In the genomic region with DNA sequence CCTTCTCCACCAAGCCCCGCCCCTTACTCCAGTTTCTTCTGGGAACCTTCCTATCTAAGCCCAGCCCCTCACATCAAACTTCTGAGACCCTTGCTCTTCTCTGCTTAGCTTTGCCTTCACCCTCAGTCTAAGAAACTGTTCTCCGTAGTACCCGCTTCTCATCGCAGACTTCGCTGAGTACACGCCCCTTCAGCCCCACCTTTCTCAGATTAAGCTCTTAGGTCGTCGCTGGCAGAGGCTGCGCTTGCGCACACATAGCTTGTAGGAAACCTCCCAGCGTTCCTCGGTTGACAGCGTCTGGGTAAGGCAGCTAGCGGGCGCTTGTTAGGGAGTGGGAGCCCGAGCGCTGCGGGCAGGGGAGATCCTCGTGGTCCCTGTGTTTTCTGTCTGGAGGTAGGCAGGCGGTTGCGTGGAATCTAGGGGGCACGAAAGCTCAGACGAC, we compare ENCODE assay signal across 8 mouse cellular contexts. TPM values are rescaled to one million over a fixed set of nuclear protein-coding genes. Genes with fewer than 3 reads are reported as not detected.
DNase-seq lines count a peak whose midpoint lies in the region; ATAC-seq lines count a peak whose summit lies in the region.

A gene (plus strand): TSS at position 234 of the 442 bp plus-strand sequence.

- H3K4me2 ChIP-seq in forebrain, embryonic 13.5 days = peak within 1 kb of the TSS; percentile 61
- peak within 1 kb of the TSS; percentile 76 for H3K4me2 ChIP-seq in intestine, embryonic 14.5 days (ENCODE audit: low read length)
- peak within 1 kb of the TSS; percentile 78 for H3K4me2 ChIP-seq in lung, embryonic 15.5 days

- peak; percentile 65 for DNase-seq in ovary, postnatal 10 days (ENCODE audit: low spot score)
- no peak for DNase-seq in ovary, postnatal 36 days (ENCODE audit: low spot score)
- peak; percentile 89 to 90 for DNase-seq in adrenal gland, postnatal 36 days
- peak; percentile 98 for DNase-seq in intestine, embryonic 14.5 days (ENCODE audit: low spot score)
- DNase-seq in retina, postnatal 7 days (ENCODE audit: low read depth, low spot score) = peak; percentile 93
- DNase-seq in cerebellum, postnatal 14 days = no peak

- under 1% methylated on average over 23 of the region's 23 CpGs for WGBS in forebrain, embryonic 13.5 days
- under 1% methylated on average over 23 of the region's 23 CpGs for WGBS in intestine, embryonic 14.5 days
- 1% methylated on average over 23 of the region's 23 CpGs for WGBS in lung, embryonic 15.5 days

- H3K27ac ChIP-seq in forebrain, embryonic 13.5 days = peak within 1 kb of the TSS; percentile 89
- peak within 1 kb of the TSS; percentile 81 for H3K27ac ChIP-seq in intestine, embryonic 14.5 days (ENCODE audit: low read depth)
- peak within 1 kb of the TSS; percentile 95 for H3K27ac ChIP-seq in lung, embryonic 15.5 days

- ATAC-seq in forebrain, embryonic 13.5 days = peak; percentile 84
- peak; percentile 79 for ATAC-seq in intestine, embryonic 14.5 days (replicated peaks; ENCODE audit: low FRiP score, low TSS enrichment, low read depth)
- ATAC-seq in lung, embryonic 15.5 days (ENCODE audit: borderline replicate concordance, extremely low read depth, low FRiP score, low TSS enrichment) = peak; percentile 84

- no peaks in the 10 kb centered on the region for H3K27me3 ChIP-seq in forebrain, embryonic 13.5 days
- H3K27me3 ChIP-seq in intestine, embryonic 14.5 days (replicated peaks; ENCODE audit: control insufficient read depth, insufficient read depth, low read length) = no peaks in the 10 kb centered on the region
- H3K27me3 ChIP-seq in lung, embryonic 15.5 days = no peaks in the 10 kb centered on the region

- H3K4me1 ChIP-seq in forebrain, embryonic 13.5 days = peaks cover 11% of the 10 kb centered on the region
- peaks cover 4% of the 10 kb centered on the region; the same call in 1 of the 2 replicates for H3K4me1 ChIP-seq in intestine, embryonic 14.5 days (replicated peaks; ENCODE audit: control insufficient read depth, insufficient read depth, low read length)
- peaks cover 5% of the 10 kb centered on the region; the same call in 1 of the 2 replicates for H3K4me1 ChIP-seq in lung, embryonic 15.5 days

- H3K9ac ChIP-seq in forebrain, embryonic 13.5 days = peak within 1 kb of the TSS; percentile 73
- peak within 1 kb of the TSS; percentile 47 for H3K9ac ChIP-seq in intestine, embryonic 14.5 days (ENCODE audit: low read length)
- peak within 1 kb of the TSS; percentile 66 for H3K9ac ChIP-seq in lung, embryonic 15.5 days

- no peaks in the 10 kb centered on the region for H3K36me3 ChIP-seq in forebrain, embryonic 13.5 days (ENCODE audit: poor library complexity, severe bottlenecking)
- no peaks in the 10 kb centered on the region for H3K36me3 ChIP-seq in intestine, embryonic 14.5 days (ENCODE audit: control insufficient read depth, insufficient read depth, low read length)
- no peaks in the 10 kb centered on the region for H3K36me3 ChIP-seq in lung, embryonic 15.5 days

- no peaks in the 10 kb centered on the region for H3K9me3 ChIP-seq in forebrain, embryonic 13.5 days (replicated peaks)
- H3K9me3 ChIP-seq in intestine, embryonic 14.5 days (ENCODE audit: control insufficient read depth, low read length) = no peaks in the 10 kb centered on the region
- H3K9me3 ChIP-seq in lung, embryonic 15.5 days = no peaks in the 10 kb centered on the region

- H3K4me3 ChIP-seq in forebrain, embryonic 13.5 days = peak within 1 kb of the TSS; percentile 50
- H3K4me3 ChIP-seq in intestine, embryonic 14.5 days (ENCODE audit: low read depth, low read length) = peak within 1 kb of the TSS; percentile 49
- peak within 1 kb of the TSS; percentile 66 for H3K4me3 ChIP-seq in lung, embryonic 15.5 days

RNA-seq across cellular contexts. Expression of the gene that starts here (rescaled TPM):
- 1 to 10 TPM; 1.8 to 3.2 TPM for total RNA-seq in adrenal gland, postnatal 36 days (2021)
- polyA plus RNA-seq in forebrain, embryonic 13.5 days (2015; fragmentation: Nextera tagmentation; extraction: Ambion mirVana) = 3.3 TPM in 2 replicates
- 2.0 and 2.1 TPM in 2 replicates for polyA plus RNA-seq in intestine, embryonic 14.5 days (2014; fragmentation: Nextera tagmentation; extraction: Ambion mirVana)
- 3.4 TPM in 2 replicates for polyA plus RNA-seq in lung, embryonic 15.5 days (2015; fragmentation: Nextera tagmentation; extraction: Ambion mirVana)

Comparison
In these comparisons a context has a peak if more than half of its experiments do, and no peak if none do; other contexts are left out.
1. DNase-seq: peak in ovary, postnatal 10 days (single experiment), adrenal gland, postnatal 36 days (2 of 2), intestine, embryonic 14.5 days (single experiment) and retina, postnatal 7 days (single experiment); none in ovary, postnatal 36 days (single experiment) and cerebellum, postnatal 14 days (0 of 2).
2. Peak in every context shown above with its lines, with median percentiles within 50 percentile points of each other: ATAC-seq, H3K27ac ChIP-seq, H3K4me2 ChIP-seq, H3K4me3 ChIP-seq and H3K9ac ChIP-seq.